Mouse (Mus musculus) heart, adult 2 months (tissue): ENCODE data around the gene Agxt.

ENCODE experiments used
- CTCF ChIP-seq: fragments of 200-600 bp; IDR thresholded peaks from 2 replicates; pipeline ENCODE4 v1.8.1; 2022; ENCODE audit warnings: antibody characterized with exemption, mild to moderate bottlenecking, moderate library complexity
- POLR2A ChIP-seq: fragments of 200-500 bp; IDR thresholded peaks from 2 replicates; pipeline ENCODE4 v1.6.1; 2011; ENCODE audit warnings: mild to moderate bottlenecking, low read depth, low read length, control low read depth; ENCODE audit not compliant: insufficient read depth

DNA sequence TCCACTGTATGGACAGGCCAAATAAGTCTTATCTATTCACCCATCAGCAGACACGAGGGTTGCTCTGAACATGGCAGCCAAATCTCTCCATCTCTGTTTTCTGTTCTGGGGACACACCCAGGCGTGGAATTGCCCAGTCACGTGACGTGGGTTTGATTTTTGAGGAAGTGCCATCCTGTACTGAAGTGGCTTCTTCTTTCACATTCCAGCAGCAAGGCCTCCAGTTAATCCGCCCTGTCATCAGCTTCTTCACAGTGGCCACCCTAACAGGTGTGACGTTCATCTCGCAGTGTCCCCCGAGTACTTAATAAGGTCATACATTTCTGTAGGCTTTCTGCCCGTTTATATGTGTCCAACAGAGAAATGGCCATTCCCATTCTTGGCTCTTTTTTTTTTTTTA lies 30.4 kb downstream of the Agxt start:
- TF ChIP-seq CTCF (no peak), POLR2A (no peak)
